Mouse (Mus musculus) layer of hippocampus, postnatal 14 days (tissue): ENCODE measurements at regions not wholly inside any gene's neighbourhood (a gene's known extent, or its start where the extent isn't known, plus 50 kb on each side); places are given as distances from the start of the nearest gene placed in this dataset.

Source experiments
- DNase-seq, 2 experiments: peaks; one replicate each; pipeline ENCODE4 v3.0.0; 2021 to 2022; ENCODE audit warnings: low spot score in 2 of 2, mixed read lengths in 1 of 2

DNA sequence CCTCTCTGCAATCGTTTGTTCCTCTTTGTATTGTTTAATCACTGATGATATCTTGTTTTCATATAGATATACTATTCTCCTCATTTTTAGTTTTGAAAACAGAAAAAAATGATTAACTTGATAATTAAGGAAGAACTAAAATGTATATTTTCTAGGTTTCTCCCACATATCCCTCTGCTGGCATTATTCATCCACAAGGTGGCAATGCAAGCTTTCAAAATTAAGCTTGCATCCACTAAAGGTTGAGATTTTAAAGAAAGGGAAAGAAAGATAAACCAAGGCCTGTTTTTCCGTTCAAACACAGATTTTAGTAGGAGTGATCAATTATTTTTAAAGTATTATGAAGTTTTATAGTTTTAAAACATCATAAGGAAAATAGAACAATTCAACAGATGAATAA is 135.1 kb upstream of the Cldn34c4 start:
- DNase-seq = peak in 1 of 2 experiments; percentile 3

DNA sequence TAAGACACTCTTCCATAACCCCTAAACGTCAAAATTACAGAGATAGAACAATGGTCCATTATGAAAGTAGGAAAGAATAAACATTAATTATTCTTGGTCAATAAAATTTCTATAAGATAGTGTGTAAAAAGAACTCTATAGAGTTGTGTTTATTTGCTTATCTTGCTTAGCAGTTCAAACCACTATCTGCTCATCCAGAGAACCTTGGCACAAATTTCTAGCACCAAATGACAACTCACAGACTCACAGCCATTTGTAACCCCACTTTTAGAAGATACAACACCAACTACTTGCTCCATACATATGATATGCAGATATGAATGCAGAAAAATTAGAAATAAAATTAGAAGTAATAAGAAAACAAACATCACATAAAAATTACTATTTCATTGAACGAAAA is 107.7 kb upstream of the Cldn34c4 start:
- DNase-seq = no peak
